Mouse (Mus musculus) frontal cortex, postnatal 25 days (tissue): Measurements from ENCODE around the gene Fam228a.
A peak's percentile ranks its signal among the peaks of the same experiment; 100 is the strongest.
"Not testable (repeated sequence)": the region's sequence is repeated elsewhere in the genome, so short reads cannot be mapped to it uniquely, and the experiment has no call there.

Source experiments
- DNase-seq, 2 experiments: peaks; one replicate each; pipeline ENCODE4 v3.0.0; 2022; ENCODE audit warnings: low spot score in 2 of 2

The Fam228a gene

DNA sequence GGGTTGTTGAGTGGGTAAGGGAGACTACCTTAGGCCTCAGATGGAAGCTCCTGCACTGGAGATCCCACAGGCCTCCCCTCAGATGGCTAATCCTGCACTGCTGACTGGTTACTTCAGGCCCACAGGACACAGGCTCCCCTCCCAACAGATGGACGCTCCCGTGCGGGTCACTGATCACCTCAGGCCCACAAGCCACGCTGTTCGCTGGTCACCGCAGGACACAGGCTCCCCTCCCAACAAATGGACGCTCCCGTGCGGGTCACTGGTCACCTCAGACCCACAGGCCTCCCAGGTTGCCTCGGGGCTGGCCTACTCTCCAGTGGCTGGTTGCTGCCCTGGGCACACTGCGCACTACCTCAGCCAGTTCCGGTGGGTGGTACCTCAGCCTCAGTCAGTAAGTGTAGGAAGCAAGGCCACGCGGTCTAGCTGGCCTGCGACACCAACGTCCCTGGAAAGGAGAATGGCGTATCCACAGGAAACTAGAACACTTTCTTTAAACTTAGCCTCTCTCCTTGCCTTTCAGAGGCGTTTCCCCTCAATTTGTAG, at the start of gene Fam228a:
Gene Fam228a, minus strand, starts transcription at position 400 of the 546 bp plus-strand sequence.
- DNase-seq = no peak

DNA sequence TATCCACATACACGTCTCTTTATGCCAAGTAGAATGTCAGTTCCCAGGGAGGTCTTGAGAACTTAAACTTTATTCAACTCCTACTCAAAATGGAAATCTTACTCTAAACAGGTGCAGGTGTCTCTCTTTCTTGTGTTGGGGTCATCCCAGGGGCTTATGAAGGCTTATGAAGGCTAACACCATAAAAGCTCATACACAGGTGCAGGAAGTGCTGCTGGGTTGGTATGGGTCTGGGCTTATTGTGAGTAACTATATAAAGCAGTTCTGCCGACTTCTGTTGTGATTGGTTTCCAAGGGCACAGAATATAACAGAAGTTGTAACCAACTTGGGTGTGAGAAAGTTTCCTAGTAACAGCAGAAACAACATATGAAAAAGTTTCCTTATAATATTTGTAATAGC, 46.2 kb upstream of the Fam228a start:
- DNase-seq = no peak

DNA sequence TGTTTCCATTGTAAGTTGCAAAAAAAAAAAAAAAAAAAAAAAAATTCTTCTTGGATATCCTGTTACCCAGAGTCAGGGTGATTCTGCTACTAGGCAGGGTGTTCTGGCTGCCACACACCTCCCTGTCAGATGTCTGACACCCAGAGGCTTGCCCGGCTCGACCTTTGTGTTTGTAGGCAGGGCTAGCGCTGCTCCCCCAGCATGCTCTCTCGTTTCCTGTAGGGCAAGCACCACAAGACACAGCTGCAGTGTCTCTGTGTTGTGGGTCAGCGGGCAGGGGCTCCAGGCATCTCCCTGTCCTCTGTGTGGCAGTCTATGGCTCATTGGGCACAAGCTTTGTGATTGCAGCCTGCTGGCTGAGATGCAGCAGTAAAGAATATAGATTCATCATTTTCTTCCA, 45.4 kb upstream of the Fam228a start:
- no peak for DNase-seq

DNA sequence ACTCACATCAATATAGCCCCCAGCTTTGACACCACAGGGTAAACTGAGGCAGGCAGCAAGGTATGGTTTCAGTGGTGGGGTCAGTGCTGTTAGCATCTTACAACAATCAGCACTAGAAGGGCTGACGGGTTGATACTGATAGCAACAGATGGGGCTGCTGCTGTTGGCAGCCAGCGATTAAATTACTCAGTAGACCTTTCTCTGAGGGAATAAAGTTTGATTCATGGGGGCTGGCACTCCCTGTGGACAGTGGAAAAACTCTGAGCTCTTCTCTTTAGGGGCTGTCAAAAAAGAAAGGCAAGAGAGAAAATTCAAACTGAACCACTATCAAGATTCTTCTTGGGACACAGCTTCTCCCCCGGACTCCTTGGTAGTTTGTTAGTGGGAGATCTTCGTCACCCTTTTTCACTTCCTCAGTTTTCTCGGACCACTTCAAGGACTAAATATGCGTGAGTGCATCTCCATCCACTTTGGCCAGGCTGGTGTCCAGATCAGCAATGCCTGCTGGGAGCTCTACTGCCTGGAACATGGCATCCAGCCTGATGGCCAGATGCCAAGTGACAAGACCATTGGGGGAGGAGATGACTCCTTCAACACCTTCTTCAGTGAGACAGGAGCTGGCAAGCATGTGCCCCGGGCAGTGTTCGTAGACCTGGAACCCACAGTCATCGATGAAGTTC, 43.6 kb upstream of the Fam228a start:
- DNase-seq = not testable (repeated sequence)

DNA sequence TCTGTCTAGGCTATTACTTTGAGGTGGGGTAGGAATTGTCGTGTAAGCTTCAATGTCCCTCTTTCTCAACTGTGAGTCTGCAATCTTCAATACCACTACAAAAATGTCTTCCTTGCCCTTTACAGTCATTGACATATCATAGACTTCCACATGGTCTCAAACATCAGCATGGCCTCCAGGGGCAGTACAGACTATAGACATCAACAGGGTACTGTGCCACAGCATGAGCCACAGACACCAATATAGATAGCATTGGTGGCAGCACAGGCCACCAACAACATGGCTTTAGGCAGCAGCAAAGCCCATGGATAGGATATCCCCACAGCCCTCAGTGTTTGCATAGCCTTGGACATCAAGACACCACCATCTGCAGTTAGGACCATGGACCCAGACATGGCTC, 43.0 kb upstream of the Fam228a start:
- no peak for DNase-seq

DNA sequence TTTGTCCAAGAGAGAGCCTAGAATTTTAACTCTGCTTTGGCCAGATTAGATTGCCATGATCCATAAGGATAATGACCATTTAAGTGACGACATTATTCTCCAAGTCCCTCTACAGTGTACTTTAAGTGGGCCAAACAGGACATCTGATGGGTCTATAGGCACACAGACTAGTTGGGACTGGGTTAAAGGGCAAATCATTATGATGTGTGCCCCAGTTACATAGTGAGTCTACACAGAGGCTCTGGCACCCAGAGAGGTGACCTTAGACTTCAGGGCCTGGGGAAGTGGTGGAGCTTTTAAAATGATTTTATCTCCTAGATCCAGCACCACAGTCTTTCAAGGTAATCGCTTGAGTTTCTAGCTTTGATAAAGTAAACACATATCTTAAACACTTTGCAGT, 42.0 kb upstream of the Fam228a start:
- DNase-seq = no peak

DNA sequence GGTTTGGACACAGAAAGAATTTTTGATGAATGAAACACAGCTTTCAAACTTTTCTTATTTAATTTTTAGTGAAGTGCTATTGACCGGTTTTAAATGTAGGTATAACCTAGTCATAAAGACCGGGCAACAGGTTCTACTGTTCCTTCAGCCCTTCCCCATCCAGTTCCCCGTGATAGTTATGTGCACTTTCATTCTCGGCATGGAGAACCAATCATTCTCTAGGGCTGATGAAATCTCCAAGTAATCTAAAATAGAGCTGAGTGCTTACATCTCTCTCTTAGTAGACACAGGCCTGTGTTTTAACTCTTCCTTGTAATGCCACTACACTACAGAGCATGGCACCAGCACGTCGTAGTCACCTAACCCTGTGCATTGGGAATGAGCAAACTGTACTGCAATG, 39.5 kb upstream of the Fam228a start:
- DNase-seq = no peak

DNA sequence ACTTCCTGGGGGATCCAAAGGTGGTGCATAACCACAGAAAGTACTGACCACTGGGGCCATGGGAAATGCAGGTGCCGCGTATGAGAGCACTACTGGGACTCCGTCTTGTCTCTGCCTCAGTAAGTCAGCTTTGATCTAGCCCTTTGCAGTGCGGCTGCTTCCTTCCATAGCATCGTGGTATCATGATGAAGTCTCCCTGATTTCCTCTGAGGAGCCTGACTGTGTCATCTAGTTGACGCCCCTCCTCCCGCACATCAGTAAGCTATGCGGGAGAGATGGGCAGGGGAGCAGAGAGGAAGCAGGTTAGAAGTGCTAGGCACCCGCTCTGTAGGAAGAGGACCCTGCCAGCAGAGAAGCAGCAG, 37.3 kb upstream of the Fam228a start:
- DNase-seq = no peak

DNA sequence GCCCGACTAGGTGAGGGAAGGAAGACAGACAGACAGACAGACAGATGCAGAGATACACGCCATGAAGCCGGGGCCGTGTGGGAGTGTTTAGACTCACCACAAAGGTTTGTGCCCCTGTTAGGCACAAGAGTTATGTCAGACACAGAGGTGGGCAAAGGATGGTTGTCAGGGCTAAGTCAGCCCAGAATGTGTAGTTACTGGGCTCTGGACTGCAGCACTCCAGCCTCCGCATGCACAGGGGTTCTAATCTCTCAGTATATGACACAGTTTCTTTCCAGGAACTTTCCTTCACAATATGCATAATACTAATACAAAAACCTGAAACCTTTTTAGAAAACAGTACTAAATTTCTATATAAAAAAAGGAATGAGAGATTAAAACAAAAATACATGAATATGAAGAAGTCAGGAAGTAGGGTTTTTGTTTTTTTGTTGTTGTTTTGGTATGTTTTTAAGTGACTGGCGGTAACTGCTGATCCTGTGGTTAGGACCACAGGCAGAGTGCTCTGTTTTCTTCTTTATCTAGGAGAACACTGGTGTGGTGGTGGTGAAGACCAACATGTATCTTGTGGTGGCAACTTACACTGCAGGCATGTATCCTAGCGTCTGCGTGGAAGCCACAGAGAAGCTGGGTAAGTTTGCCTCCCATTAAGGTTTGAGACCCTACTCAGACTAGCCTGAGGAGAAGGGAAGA, 36.8 kb upstream of the Fam228a start:
- DNase-seq = no peak

DNA sequence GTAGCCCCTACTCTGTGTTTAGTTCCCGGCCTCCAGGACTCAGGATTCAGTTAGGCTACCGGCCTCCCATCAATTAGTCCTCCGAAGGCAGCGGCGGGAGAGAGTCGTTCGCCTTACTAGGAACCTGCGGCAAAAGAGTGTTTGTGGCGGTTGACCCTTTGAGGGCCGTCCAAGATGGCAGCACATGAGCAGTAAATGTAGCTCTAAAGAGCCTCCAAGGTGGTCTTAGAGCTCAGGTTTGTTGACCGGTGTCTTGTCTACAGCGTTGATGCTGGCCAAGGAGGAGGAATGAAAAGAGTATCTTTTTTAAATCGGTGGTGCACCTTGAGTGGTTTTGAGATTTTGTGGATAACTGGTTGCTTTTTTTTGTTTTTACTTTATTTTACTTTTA, 31.1 kb upstream of the Fam228a start:
- no peak for DNase-seq

DNA sequence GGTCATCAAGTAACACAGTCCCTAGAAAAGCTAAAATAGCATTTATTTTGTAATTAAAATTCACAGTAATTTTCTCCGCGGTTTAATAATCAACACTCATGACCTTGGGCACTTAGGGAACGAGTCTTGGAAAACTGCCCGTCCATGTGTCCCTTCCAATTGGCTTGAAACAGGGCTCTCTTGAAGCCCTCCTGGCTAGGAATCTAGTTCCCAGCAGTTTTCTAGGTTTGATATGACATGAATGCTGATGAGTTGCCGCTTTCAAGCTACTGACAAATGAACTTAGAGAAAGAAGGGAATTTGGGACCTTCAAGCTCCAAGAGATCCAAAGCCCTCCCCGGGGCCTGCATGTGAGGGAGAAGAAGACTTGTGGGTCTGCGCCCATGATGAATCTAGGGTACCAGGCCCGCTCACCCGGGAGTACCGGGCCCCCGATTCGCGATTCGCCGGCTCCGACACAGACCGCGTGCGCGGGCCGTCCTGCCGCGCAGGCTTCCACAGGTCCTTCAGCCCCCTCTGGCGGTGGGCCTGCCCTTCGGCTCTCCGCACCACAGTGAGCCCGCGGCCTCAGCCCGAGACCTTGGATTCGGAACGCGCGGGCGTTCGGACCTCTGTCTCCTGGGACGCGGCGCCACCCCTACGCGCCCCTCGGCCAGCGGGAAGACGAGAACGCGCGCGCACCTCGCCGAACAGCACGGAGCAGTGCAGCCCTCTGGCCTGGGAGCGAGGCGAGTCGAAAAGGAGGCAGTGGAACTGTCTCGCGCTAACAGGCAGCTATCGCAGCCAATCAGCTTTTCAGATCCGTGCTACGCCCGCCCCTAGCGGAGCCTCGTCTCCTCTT, 30.5 kb upstream of the Fam228a start, which contains the start of the genes Pfn4 and Fam228b:
Gene Pfn4, plus strand, starts transcription at position 531 of the 841 bp plus-strand sequence.
Gene Fam228b, minus strand, starts transcription at position 776 of the 841 bp plus-strand sequence.
- peak; percentile 99 for DNase-seq

DNA sequence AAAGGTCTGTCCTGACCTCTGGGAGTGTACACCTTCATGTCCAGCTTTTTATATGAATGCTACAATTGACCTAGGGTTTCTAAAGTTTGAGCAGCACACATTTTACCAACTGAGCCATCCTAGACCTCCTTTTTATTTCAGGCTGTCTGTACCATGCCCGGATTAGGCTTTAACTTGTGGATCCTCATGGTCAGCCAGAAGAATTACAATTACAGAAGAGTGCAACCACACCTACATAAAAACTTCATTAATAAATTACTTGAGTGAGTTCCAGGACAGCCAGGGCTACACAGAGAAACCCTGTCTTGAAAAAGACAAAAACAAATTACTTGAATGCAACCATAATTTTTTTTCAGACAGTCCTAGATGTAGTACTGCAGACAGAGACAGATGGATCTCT, 18.8 kb upstream of the Fam228a start:
- DNase-seq = no peak

DNA sequence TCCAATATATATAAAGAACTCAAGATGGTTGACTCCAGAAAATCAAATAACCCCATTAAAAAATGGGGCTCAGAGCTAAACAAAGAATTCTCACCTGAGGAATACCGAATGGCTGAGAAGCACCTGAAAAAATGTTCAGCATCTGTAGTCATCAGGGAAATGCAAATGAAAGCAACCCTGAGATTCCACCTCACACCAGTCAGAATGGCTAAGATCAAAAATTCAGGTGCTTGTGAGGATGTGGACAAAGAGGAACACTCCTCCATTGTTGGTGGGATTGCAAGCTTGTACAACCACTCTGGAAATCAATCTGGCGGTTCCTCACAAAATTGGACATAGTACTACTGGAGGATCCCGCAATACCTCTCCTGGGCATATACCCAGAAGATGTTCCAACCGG, 16.2 kb upstream of the Fam228a start:
- not testable (repeated sequence) for DNase-seq

DNA sequence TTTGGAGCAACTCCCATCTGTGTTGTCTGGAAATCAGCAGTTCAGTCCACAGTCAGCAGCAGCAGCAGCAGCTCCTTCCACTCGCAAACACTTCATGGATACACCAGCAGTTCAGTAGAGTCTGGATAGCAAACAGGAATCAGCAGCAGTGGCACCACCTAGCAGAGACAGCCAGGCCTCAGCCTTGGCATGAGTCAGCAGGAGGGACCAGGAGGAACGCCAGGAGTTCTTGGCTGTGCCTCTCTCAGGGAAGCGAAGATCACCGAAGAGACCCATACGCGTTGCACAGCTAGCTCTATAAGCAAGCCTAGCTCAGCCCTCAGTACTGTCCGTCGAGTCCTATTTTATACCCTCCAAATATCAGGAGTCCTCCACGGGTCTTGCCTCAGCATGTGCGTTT, 6.3 kb upstream of the Fam228a start:
- no peak for DNase-seq

DNA sequence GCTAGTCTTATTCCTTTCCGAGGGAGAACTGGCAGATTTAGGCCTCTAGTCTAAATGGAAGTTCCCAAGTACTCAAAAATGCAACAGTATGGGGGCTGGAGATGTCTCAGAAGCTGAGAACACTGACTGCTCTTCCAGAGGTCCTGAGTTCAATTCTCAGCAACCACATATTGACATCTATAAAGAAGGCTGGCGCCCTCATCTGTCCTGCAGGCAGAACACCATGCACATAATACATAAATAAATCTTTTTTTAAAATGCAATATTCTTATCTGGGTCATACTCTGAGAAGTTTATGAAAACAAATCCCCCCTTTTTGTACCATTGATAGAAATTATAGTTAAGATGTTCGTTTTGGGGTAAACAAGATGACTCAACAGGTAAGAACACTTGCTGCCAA, 4.0 kb upstream of the Fam228a start:
- no peak for DNase-seq

DNA sequence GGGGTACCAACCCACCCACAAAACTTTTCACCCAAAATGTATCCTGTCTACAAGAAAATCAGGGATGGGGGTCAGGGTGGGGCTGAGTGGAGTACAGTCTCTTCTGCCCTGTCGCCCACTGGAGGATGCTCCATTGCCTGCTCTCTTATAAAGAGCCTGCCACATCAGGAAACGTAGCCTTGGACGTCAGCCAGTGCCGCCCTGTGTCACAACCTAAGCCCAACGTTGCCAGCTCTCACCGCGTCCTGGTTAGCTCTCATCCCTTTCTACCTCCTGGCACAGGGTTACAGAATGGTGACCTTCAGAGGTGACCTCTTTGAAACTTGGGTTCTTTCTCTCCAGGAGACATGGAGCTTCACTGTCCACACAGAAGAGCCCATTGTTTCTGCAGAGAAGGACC, 2.6 kb upstream of the Fam228a start:
- DNase-seq = no peak

DNA sequence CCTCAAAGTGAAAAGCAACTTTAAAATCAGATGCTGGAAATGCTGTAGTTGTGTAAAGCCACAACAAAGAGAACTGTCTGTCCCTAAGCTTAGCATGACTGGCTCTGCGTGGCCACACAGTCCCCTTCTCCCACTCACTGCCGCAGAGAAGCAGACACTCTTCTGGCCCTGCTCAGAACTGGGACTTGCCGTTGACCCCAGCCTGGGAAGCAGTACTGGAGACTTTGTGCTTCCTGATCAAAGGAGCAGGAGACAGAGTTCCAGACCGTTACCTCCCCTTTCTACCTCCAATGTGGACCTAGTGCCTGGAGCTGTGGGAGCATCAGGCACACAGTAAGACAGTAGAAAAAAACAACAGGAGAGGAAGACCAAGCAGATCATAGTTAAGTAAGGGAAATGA, 5.9 kb downstream of the Fam228a start:
- no peak for DNase-seq

DNA sequence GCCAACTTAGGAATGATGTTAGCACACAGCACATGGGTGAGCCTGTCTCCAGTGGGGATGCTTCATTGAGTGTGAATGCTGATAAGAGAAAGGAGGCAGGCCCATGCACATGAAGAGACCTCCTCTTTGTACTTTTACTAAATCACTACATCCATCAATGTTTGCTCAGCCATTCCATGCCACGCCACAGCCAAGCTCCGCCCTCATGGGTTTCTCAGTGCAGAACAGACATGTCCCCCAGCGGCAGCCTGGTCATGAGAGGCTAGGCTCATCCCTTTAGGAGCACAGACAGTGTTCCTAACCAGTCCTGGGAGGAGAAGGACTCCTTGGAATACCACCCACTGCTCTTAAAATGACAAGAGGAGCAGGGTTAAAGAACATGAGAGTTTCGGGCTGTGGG, 6.6 kb downstream of the Fam228a start:
- no peak for DNase-seq

DNA sequence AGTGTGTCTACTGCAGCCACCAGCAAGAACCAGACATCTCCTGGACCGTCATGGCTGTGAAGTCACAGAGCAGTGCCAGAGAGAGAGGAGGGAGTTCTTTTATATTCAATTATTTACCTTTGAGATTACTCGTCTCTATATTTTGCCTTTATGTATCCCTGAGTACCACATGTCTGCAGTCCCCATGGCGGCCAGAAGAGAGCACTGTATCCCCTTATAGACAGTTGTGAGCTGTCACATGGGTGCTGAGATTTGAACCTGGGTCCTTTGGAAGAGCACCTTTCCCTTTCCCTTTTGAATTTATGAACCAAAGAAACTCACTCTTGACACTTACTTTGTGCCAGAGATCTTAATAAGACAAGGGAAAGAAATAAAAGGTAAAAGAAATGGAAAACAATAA, 9.1 kb downstream of the Fam228a start:
- no peak for DNase-seq

DNA sequence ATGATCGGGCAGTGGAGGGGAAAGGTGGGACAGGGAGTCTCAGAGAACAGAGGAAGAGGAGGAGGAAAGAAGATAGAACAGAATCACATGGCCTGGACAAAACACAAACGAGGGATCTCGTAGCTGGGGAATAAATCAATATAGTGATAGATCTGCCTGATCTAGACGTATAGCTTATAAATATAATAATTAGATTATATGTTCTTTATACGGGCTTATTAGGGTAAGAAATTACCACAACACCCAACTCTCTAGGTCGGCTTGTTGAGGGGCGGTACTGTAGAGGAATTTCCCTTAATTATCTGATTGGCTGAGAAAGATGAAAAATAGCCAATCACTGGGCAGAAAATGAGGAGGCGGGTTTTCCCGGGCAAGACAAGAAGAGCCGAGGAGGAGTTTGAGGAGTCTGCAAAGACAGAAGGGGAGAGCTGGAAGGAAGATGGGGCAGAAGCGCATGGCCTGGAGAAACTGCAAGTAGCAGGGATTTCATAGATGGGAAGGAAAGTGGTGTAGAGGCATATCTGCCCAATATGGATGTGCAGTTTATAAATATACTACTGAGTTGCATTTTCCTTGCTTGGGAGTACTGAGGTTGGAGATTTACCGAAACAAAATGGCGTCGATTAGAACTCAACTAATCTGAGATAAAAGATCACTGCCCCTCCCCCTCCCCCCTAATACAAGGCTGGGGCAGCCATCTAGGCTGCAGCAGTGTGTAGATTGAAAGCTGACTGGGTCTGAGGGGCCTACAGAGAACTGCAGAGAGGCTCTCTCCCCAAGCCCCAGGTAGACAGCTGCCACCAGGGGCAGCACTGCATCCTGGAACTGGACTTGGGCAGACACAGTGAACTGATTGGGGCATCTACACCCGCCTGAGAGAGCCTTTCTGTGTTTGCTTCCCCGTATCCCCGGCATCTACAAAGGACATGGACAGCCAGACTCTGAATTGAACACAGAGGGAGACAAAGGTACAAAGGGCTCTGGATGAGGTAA, 18.2 kb downstream of the Fam228a start:
- no peak for DNase-seq
